Mouse (Mus musculus) ES-Bruce4 (cell line): Measurements from ENCODE around the gene Cyp3a57.

Experiments used
- CTCF ChIP-seq: IDR thresholded peaks from one replicate; pipeline ENCODE4 v1.8.1; 2011; ENCODE audit warnings: low read depth, low read length
- EP300 ChIP-seq: IDR thresholded peaks from 2 replicates; pipeline ENCODE4 v1.6.1; 2011; ENCODE audit warnings: low read depth, low read length; ENCODE audit not compliant: insufficient read depth
- POLR2A ChIP-seq: IDR thresholded peaks from one replicate; pipeline ENCODE4 v1.8.1; 2011; ENCODE audit warnings: low read length; ENCODE audit not compliant: insufficient read depth

DNA sequence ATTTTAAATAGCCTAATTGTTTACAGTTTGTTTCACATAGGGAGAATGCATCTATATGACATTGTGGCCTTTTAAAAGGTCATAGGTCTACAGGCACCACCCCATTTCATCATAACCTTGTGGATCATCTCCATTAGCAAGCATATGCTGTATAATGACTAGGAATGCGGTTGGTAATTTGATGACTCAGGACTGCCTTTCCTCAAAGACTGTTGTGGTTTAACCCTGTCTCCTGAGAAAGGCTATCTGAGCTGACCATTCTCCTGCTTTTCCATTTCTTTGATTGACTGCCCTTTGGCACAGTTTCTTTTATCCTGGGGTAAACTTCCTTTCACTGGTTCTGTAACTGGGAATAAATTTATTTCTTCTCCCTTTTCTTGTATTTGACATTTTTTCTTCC is 8.0 kb downstream of the Cyp3a57 start:
- TF ChIP-seq CTCF: no peak
- TF ChIP-seq POLR2A: no peak
- TF ChIP-seq EP300: no peak
